Mouse (Mus musculus) adrenal gland, adult 18-20 months (tissue): Measurements from ENCODE around the gene Arxes1. TPM values are rescaled to one million over a fixed set of nuclear protein-coding genes. Genes with fewer than 3 reads are reported as not detected.

Source experiments
- total RNA-seq, 2 experiments: library from RNA; stranded (reverse); gene quantifications; 1 replicate in 1 of 2; 2 replicates in 1 of 2; pipeline ENCODE4 v1.2.3; 2021

Gene Arxes1
- total RNA-seq, 2 experiments from 2014 or later, result 5.4 to 27.3 TPM

Other genes starting within 250 kb of the Arxes1 start
- 10 to 100 TPM; 13.9 to 14.9 TPM for gene Bhlhb9, start 235.8 kb upstream of the Arxes1 start, total RNA-seq
- gene Gprasp2, start 194.3 kb upstream of the Arxes1 start, total RNA-seq, result 10 to 100 TPM; 37.6 to 41.5 TPM
- gene Arxes2, start 39.5 kb upstream of the Arxes1 start, total RNA-seq, result 10 to 100 TPM; 34.2 to 96.8 TPM
- 10 to 100 TPM; 25.5 to 28.7 TPM for gene Bex2, start 34.9 kb downstream of the Arxes1 start, total RNA-seq
- gene Nxf3, start 51.9 kb downstream of the Arxes1 start, total RNA-seq, result not detected
- gene Bex4, start 105.6 kb downstream of the Arxes1 start, total RNA-seq, result 1 to 10 TPM; 5.7 to 6.0 TPM
- 10 to 100 TPM; 35.2 to 41.5 TPM for gene Tceal8, start 139.0 kb downstream of the Arxes1 start, total RNA-seq
- gene Tceal5, start 170.5 kb downstream of the Arxes1 start, total RNA-seq, result 1 to 10 TPM in 1 of 2 experiments, not detected in 1; 2.3 TPM
- not detected for gene Tceal7, start 181.4 kb downstream of the Arxes1 start, total RNA-seq
- 10 to 100 TPM; 11.8 to 14.1 TPM for gene Bex1, start 182.1 kb downstream of the Arxes1 start, total RNA-seq
- 100 to 1,000 TPM; 233 to 300 TPM for gene Tceal9, start 211.7 kb downstream of the Arxes1 start, total RNA-seq
- gene Bex3, start 236.9 kb downstream of the Arxes1 start, total RNA-seq, result 100 to 1,000 TPM in 1 of 2 experiments, 10 to 100 TPM in 1; 89.5 to 140 TPM